Mouse (Mus musculus) layer of hippocampus, postnatal 36 days (tissue): ENCODE measurements around the gene Pcsk4. TPM values are rescaled to one million over a fixed set of nuclear protein-coding genes. Genes with fewer than 3 reads are reported as not detected.

Experiments used
- DNase-seq, 2 experiments: peaks; one replicate each; pipeline ENCODE4 v3.0.0; 2022
- total RNA-seq, 2 experiments: library from RNA; stranded (reverse); gene quantifications; 2 replicates each; pipeline ENCODE4 v1.2.3; 2021

The Pcsk4 gene
- total RNA-seq, 2 experiments from 2014 or later = 2.2 to 2.6 TPM

GRCm38 (mm10) chr10:80321670-80322581 is 7.4 kb downstream of the Pcsk4 start:
- no peak for DNase-seq

GRCm38 (mm10) chr10:80321014-80321669 is 8.2 kb downstream of the Pcsk4 start:
- DNase-seq = no peak

- peak; percentile 89 to 90 for DNase-seq
Measured at GRCm38 (mm10) chr10:80320340-80320760, 8.9 kb downstream of the Pcsk4 start, which contains the start of gene 2310011J03Rik. 2310011J03Rik (minus strand) TSS chr10:80320537.

GRCm38 (mm10) chr10:80317011-80317410 is 12.3 kb downstream of the Pcsk4 start:
- DNase-seq = no peak

GRCm38 (mm10) chr10:80316359-80316781 is 12.9 kb downstream of the Pcsk4 start:
- peak in 1 of 2 experiments; percentile 21 for DNase-seq

- DNase-seq = peak in 1 of 2 experiments; percentile 12
Measured at GRCm38 (mm10) chr10:80315315-80315714, 14.0 kb downstream of the Pcsk4 start.

GRCm38 (mm10) chr10:80314494-80315001 is 14.8 kb downstream of the Pcsk4 start:
- no peak for DNase-seq

- no peak for DNase-seq
Measured at GRCm38 (mm10) chr10:80313627-80314201, 15.6 kb downstream of the Pcsk4 start.

GRCm38 (mm10) chr10:80312586-80313504 is 16.5 kb downstream of the Pcsk4 start:
- no peak for DNase-seq

- no peak for DNase-seq
Measured at GRCm38 (mm10) chr10:80311560-80311959, 17.7 kb downstream of the Pcsk4 start.

- no peak for DNase-seq
Measured at GRCm38 (mm10) chr10:80304862-80305261, 24.4 kb downstream of the Pcsk4 start.

- DNase-seq = no peak
Measured at GRCm38 (mm10) chr10:80304458-80304857, 24.8 kb downstream of the Pcsk4 start.

- no peak for DNase-seq
Measured at GRCm38 (mm10) chr10:80302471-80302881, 26.8 kb downstream of the Pcsk4 start.

- DNase-seq = no peak
Measured at GRCm38 (mm10) chr10:80302082-80302355, 27.3 kb downstream of the Pcsk4 start.

- no peak for DNase-seq
Measured at GRCm38 (mm10) chr10:80301256-80302081, 27.8 kb downstream of the Pcsk4 start.

GRCm38 (mm10) chr10:80300672-80301181 is 28.6 kb downstream of the Pcsk4 start:
- no peak for DNase-seq

GRCm38 (mm10) chr10:80299824-80300223 is 29.5 kb downstream of the Pcsk4 start:
- DNase-seq = no peak

- no peak for DNase-seq
Measured at GRCm38 (mm10) chr10:80299301-80299700, 30.0 kb downstream of the Pcsk4 start.

GRCm38 (mm10) chr10:80298571-80299281 is 30.6 kb downstream of the Pcsk4 start:
- peak; percentile 91 to 92 for DNase-seq

GRCm38 (mm10) chr10:80297526-80298133 is 31.7 kb downstream of the Pcsk4 start:
- DNase-seq = no peak
